Mouse (Mus musculus): ENCODE measurements around the gene Odf3l1. TPM values are rescaled to one million over a fixed set of nuclear protein-coding genes. Genes with fewer than 3 reads are reported as not detected.

The Odf3l1 gene
- polyA plus RNA-seq (2012; ENCODE audit: low replicate concordance): not detected in 2 replicates

DNA sequence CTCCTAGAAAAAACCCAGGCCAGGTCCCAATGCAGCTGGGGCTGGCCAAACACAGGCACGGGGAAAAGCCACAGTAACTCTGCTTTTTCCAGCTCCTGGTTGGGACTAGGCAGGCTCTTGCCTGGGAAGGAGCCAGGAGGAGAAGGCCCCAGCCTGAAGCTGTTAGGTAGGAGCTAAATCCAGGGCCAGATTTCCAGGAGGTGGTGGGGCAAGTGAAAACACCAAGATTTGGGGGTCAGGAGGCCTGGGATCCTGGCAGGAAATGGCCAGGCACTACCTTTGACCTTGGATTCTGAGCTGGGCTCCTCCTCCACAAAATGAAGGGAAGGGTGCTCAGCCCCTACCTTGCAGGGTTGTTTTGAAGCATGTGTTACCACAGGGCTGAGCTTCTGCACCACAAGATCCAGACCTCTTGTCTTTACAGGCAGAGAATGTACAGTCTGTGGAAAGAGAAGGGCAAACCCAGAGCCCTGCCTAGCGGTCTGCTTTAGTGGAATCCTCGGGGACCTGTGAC, at the start of gene Odf3l1:
Odf3l1 (minus strand) TSS at position 464 of the 514 bp plus-strand sequence.

DNA sequence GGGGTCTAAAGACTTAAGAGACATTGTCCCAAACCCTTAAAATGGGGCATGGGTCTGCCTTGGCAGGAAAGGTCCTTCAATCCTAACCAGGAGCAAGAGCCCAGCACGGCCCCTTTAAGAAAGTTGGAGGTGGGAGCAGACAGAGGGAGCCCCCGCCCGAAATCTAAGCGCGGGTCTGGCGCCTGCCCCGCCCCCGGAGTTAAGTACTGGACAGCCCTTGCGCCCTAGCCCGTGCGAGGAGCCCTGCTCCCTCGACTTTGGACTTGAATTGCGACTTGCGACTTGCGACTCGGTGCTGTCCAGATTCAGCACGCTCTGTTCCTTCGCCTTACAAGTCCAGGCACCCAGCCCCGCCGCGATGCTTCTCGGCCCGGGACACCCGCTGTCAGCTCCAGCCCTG, 353 bp upstream of the Odf3l1 start, which contains the start of gene Cspg4:
Cspg4 (plus strand) TSS at position 202 of the 400 bp plus-strand sequence.

Other genes with a start within 250 kb of the Odf3l1 start
- gene Lingo1, start 68.2 kb downstream of the Odf3l1 start, polyA plus RNA-seq (2012; ENCODE audit: low replicate concordance): 0.19 and 0.73 TPM in 2 replicates
- gene Cspg4, start 354 bp upstream of the Odf3l1 start, polyA plus RNA-seq (2012; ENCODE audit: low replicate concordance): 0.05 TPM in 1 of 2 replicates, not detected in the other
- 4.0 and 5.2 TPM in 2 replicates for gene Snx33, start 63.7 kb upstream of the Odf3l1 start, polyA plus RNA-seq (2012; ENCODE audit: low replicate concordance)
- gene Imp3, start 72.8 kb upstream of the Odf3l1 start, polyA plus RNA-seq (2012; ENCODE audit: low replicate concordance): 117 and 137 TPM in 2 replicates
- 0.42 and 0.92 TPM in 2 replicates for gene Snupn, start 86.2 kb upstream of the Odf3l1 start, polyA plus RNA-seq (2012; ENCODE audit: low replicate concordance)
- gene Ptpn9, start 130.2 kb upstream of the Odf3l1 start, polyA plus RNA-seq (2012; ENCODE audit: low replicate concordance): 23.1 and 47.6 TPM in 2 replicates
- gene Sin3a, start 207.4 kb upstream of the Odf3l1 start, polyA plus RNA-seq (2012; ENCODE audit: low replicate concordance): 12.4 and 39.8 TPM in 2 replicates

Measured in leukemia stem cell, adult 10-12 weeks (primary cell).